Mouse (Mus musculus): ENCODE measurements around the gene Trmo. TPM values are rescaled to one million over a fixed set of nuclear protein-coding genes. Genes with fewer than 3 reads are reported as not detected.
A peak's percentile ranks its signal among the peaks of the same experiment; 100 is the strongest.

Trmo gene
- polyA plus RNA-seq, 1 experiment from 2014 or later, result 8.4 TPM

- WGBS (ENCODE audit: insufficient replicate concordance), result 3% methylated on average over 24 of the region's 24 CpGs
- Histone ChIP-seq H3K9ac (ENCODE audit: low read depth, low read length) (peak overlapping the region; percentile 94), H3K4me1 (ENCODE audit: control insufficient read depth, insufficient read depth, low read length) (no peaks in the 10 kb centered on the region)
Observed at GRCm38 (mm10) chr4:46389612-46390341, 540 bp upstream of the Trmo start.

GRCm38 (mm10) chr4:46388556-46388955 is 681 bp downstream of the Trmo start:
- Histone ChIP-seq H3K4me3 (ENCODE audit: low read depth, low read length) (peak overlapping the region; percentile 71), H3K9me3 (replicated peaks; ENCODE audit: control insufficient read depth, low read length) (no peaks in the 10 kb centered on the region), H3K27ac (ENCODE audit: low read depth, low read length) (no peak overlapping the region), H3K4me2 (peak overlapping the region; percentile 68), H3K9ac (ENCODE audit: low read depth, low read length) (peak overlapping the region; percentile 94; the same call in 1 of the 2 replicates), H3K36me3 (ENCODE audit: control insufficient read depth, insufficient read depth, low read length) (peaks cover 5% of the 10 kb centered on the region; the same call in 1 of the 2 replicates), H3K4me1 (ENCODE audit: control insufficient read depth, insufficient read depth, low read length) (no peaks in the 10 kb centered on the region), H3K27me3 (ENCODE audit: control insufficient read depth, insufficient read depth, low read length) (no peaks in the 10 kb centered on the region)
- WGBS (ENCODE audit: insufficient replicate concordance), result 30% methylated on average over 5 of the region's 5 CpGs
- no peak for ATAC-seq (replicated peaks; ENCODE audit: insufficient number of reproducible peaks, low FRiP score, low TSS enrichment)

More at GRCm38 (mm10) chr4:46389612-46390341, 540 bp upstream of the Trmo start:
- Histone ChIP-seq H3K4me3 (ENCODE audit: low read depth, low read length) (peak overlapping the region; percentile 71), H3K4me2 (peak overlapping the region; percentile 68), H3K27ac (ENCODE audit: low read depth, low read length) (peak overlapping the region; percentile 88), H3K9me3 (replicated peaks; ENCODE audit: control insufficient read depth, low read length) (no peaks in the 10 kb centered on the region), H3K36me3 (ENCODE audit: control insufficient read depth, insufficient read depth, low read length) (peaks cover 5% of the 10 kb centered on the region; the same call in 1 of the 2 replicates), H3K27me3 (ENCODE audit: control insufficient read depth, insufficient read depth, low read length) (no peaks in the 10 kb centered on the region)
- ATAC-seq (replicated peaks; ENCODE audit: insufficient number of reproducible peaks, low FRiP score, low TSS enrichment), result no peak

GRCm38 (mm10) chr4:46374869-46375368 is 14.3 kb downstream of the Trmo start:
- Histone ChIP-seq H3K4me2 (peak overlapping the region; percentile 66), H3K9ac (ENCODE audit: low read depth, low read length) (peak overlapping the region; percentile 47; the same call in 1 of the 2 replicates), H3K4me3 (ENCODE audit: low read depth, low read length) (peak overlapping the region; percentile 37), H3K4me1 (ENCODE audit: control insufficient read depth, insufficient read depth, low read length) (peaks cover 9% of the 10 kb centered on the region), H3K27me3 (ENCODE audit: control insufficient read depth, insufficient read depth, low read length) (no peaks in the 10 kb centered on the region), H3K27ac (ENCODE audit: low read depth, low read length) (no peak overlapping the region), H3K36me3 (ENCODE audit: control insufficient read depth, insufficient read depth, low read length) (peaks cover 6% of the 10 kb centered on the region), H3K9me3 (replicated peaks; ENCODE audit: control insufficient read depth, low read length) (no peaks in the 10 kb centered on the region)
- peak; percentile 32 for ATAC-seq (replicated peaks; ENCODE audit: insufficient number of reproducible peaks, low FRiP score, low TSS enrichment)
- 19% methylated on average over 22 of the region's 22 CpGs for WGBS (ENCODE audit: insufficient replicate concordance)

GRCm38 (mm10) chr4:46374455-46374854 is 14.8 kb downstream of the Trmo start:
- 54% methylated on average over 6 of the region's 6 CpGs for WGBS (ENCODE audit: insufficient replicate concordance)
- Histone ChIP-seq H3K36me3 (ENCODE audit: control insufficient read depth, insufficient read depth, low read length) (peaks cover 4% of the 10 kb centered on the region), H3K4me1 (ENCODE audit: control insufficient read depth, insufficient read depth, low read length) (peaks cover 9% of the 10 kb centered on the region), H3K4me3 (ENCODE audit: low read depth, low read length) (peak overlapping the region; percentile 37; the same call in 1 of the 2 replicates), H3K27ac (ENCODE audit: low read depth, low read length) (no peak overlapping the region), H3K27me3 (ENCODE audit: control insufficient read depth, insufficient read depth, low read length) (no peaks in the 10 kb centered on the region), H3K9me3 (replicated peaks; ENCODE audit: control insufficient read depth, low read length) (no peaks in the 10 kb centered on the region), H3K9ac (ENCODE audit: low read depth, low read length) (peak overlapping the region; percentile 47; the same call in 1 of the 2 replicates), H3K4me2 (peak overlapping the region; percentile 66)
- no peak for ATAC-seq (replicated peaks; ENCODE audit: insufficient number of reproducible peaks, low FRiP score, low TSS enrichment)

GRCm38 (mm10) chr4:46371030-46371429 is 18.2 kb downstream of the Trmo start:
- H3K4me3 ChIP-seq (ENCODE audit: low read depth, low read length), result peak overlapping the region; percentile 12; the same call in 1 of the 2 replicates
- peaks cover 13% of the 10 kb centered on the region for H3K4me1 ChIP-seq (ENCODE audit: control insufficient read depth, insufficient read depth, low read length)
- H3K4me2 ChIP-seq, result peak overlapping the region; percentile 59
- ATAC-seq (replicated peaks; ENCODE audit: insufficient number of reproducible peaks, low FRiP score, low TSS enrichment), result peak; percentile 79
- H3K36me3 ChIP-seq (ENCODE audit: control insufficient read depth, insufficient read depth, low read length), result no peaks in the 10 kb centered on the region
- H3K9ac ChIP-seq (ENCODE audit: low read depth, low read length), result peak overlapping the region; percentile 49; the same call in 1 of the 2 replicates
- no peaks in the 10 kb centered on the region for H3K9me3 ChIP-seq (replicated peaks; ENCODE audit: control insufficient read depth, low read length)
- no peak overlapping the region for H3K27ac ChIP-seq (ENCODE audit: low read depth, low read length)
- WGBS (ENCODE audit: insufficient replicate concordance), result under 1% methylated on average over 19 of the region's 19 CpGs
- peaks cover 11% of the 10 kb centered on the region for H3K27me3 ChIP-seq (ENCODE audit: control insufficient read depth, insufficient read depth, low read length)

GRCm38 (mm10) chr4:46370406-46370805 is 18.8 kb downstream of the Trmo start:
- H3K4me3 ChIP-seq (ENCODE audit: low read depth, low read length), result no peak overlapping the region
- H3K9me3 ChIP-seq (replicated peaks; ENCODE audit: control insufficient read depth, low read length), result no peaks in the 10 kb centered on the region
- peaks cover 13% of the 10 kb centered on the region for H3K4me1 ChIP-seq (ENCODE audit: control insufficient read depth, insufficient read depth, low read length)
- no peaks in the 10 kb centered on the region for H3K36me3 ChIP-seq (ENCODE audit: control insufficient read depth, insufficient read depth, low read length)
- H3K4me2 ChIP-seq, result peak overlapping the region; percentile 59
- peaks cover 17% of the 10 kb centered on the region for H3K27me3 ChIP-seq (ENCODE audit: control insufficient read depth, insufficient read depth, low read length)
- 33% methylated on average over 6 of the region's 6 CpGs for WGBS (ENCODE audit: insufficient replicate concordance)
- H3K27ac ChIP-seq (ENCODE audit: low read depth, low read length), result no peak overlapping the region
- no peak overlapping the region for H3K9ac ChIP-seq (ENCODE audit: low read depth, low read length)
- no peak for ATAC-seq (replicated peaks; ENCODE audit: insufficient number of reproducible peaks, low FRiP score, low TSS enrichment)

GRCm38 (mm10) chr4:46369070-46369469 is 20.2 kb downstream of the Trmo start:
- peaks cover 13% of the 10 kb centered on the region for H3K4me1 ChIP-seq (ENCODE audit: control insufficient read depth, insufficient read depth, low read length)
- no peak for ATAC-seq (replicated peaks; ENCODE audit: insufficient number of reproducible peaks, low FRiP score, low TSS enrichment)
- no peak overlapping the region for H3K4me2 ChIP-seq
- H3K27ac ChIP-seq (ENCODE audit: low read depth, low read length), result no peak overlapping the region
- no peak overlapping the region for H3K9ac ChIP-seq (ENCODE audit: low read depth, low read length)
- WGBS (ENCODE audit: insufficient replicate concordance), result 66% methylated on average over 4 of the region's 4 CpGs
- H3K27me3 ChIP-seq (ENCODE audit: control insufficient read depth, insufficient read depth, low read length), result peaks cover 18% of the 10 kb centered on the region
- no peaks in the 10 kb centered on the region for H3K36me3 ChIP-seq (ENCODE audit: control insufficient read depth, insufficient read depth, low read length)
- H3K9me3 ChIP-seq (replicated peaks; ENCODE audit: control insufficient read depth, low read length), result no peaks in the 10 kb centered on the region
- no peak overlapping the region for H3K4me3 ChIP-seq (ENCODE audit: low read depth, low read length)

GRCm38 (mm10) chr4:46367487-46367959 is 21.7 kb downstream of the Trmo start:
- Histone ChIP-seq H3K4me3 (ENCODE audit: low read depth, low read length) (no peak overlapping the region), H3K4me2 (peak overlapping the region; percentile 22; the same call in 1 of the 2 replicates), H3K27me3 (ENCODE audit: control insufficient read depth, insufficient read depth, low read length) (peaks cover 18% of the 10 kb centered on the region), H3K4me1 (ENCODE audit: control insufficient read depth, insufficient read depth, low read length) (peaks cover 13% of the 10 kb centered on the region), H3K9ac (ENCODE audit: low read depth, low read length) (no peak overlapping the region), H3K9me3 (replicated peaks; ENCODE audit: control insufficient read depth, low read length) (no peaks in the 10 kb centered on the region), H3K36me3 (ENCODE audit: control insufficient read depth, insufficient read depth, low read length) (no peaks in the 10 kb centered on the region), H3K27ac (ENCODE audit: low read depth, low read length) (no peak overlapping the region)
- no peak for ATAC-seq (replicated peaks; ENCODE audit: insufficient number of reproducible peaks, low FRiP score, low TSS enrichment)
- WGBS (ENCODE audit: insufficient replicate concordance), result 7% methylated on average over 12 of the region's 12 CpGs

Data from heart, embryonic 11.5 days (tissue).